Mouse (Mus musculus): ENCODE data around the gene Phf23.

Gene Phf23

GRCm38 (mm10) chr11:69990850-69991691, 4.5 kb upstream of the Phf23 start, which contains the start of gene Gabarap:
Gene Gabarap (plus strand): TSS chr11:69991143.
- peak; percentile 80; the same call in 1 of the 2 replicates for TF ChIP-seq GATA4 (IDR thresholded peaks at IDR 0.05; ENCODE audit: insufficient replicate concordance, low read length)

GRCm38 (mm10) chr11:69991711-69992110, 3.9 kb upstream of the Phf23 start:
- no peak for TF ChIP-seq GATA4 (IDR thresholded peaks at IDR 0.05; ENCODE audit: insufficient replicate concordance, low read length)

DNA sequence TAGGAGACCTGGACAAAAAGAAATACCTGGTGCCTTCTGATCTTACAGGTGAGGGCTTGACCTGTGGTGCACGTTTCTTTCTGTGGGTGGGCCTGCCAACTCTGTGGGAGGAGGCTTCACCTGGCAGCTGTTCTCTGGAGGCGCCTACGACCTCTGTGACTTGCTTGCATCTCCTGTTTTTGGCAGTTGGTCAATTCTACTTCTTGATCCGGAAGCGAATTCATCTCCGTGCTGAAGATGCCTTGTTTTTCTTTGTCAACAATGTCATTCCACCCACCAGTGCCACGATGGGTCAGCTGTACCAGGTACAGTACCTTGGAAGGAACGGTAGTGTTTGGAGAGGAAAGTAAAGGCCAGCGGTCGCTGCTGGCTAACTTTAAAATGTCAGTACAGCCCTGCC, 3.2 kb upstream of the Phf23 start:
- no peak for TF ChIP-seq GATA4 (IDR thresholded peaks at IDR 0.05; ENCODE audit: insufficient replicate concordance, low read length)

DNA sequence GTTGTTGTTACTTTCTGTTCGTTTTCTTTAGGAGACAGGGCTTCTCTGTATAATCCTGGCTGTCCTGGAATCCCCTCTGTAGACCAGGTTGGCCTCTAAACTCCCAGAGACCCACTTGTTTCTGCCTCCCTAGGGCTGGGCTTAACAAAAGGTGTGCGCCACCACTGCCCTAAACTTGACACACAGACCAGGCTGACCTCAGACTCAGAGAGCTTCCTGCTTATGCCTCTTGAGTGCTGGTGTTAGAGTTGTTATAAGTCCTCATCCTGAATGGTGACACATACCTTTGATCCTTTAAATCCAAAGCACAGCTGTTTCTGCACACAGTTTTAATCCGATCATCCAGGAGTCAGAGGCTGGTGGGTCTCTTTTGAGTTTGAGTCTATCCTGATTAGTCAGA, 2.6 kb upstream of the Phf23 start:
- TF ChIP-seq GATA4 (IDR thresholded peaks at IDR 0.05; ENCODE audit: insufficient replicate concordance, low read length), result no peak

DNA sequence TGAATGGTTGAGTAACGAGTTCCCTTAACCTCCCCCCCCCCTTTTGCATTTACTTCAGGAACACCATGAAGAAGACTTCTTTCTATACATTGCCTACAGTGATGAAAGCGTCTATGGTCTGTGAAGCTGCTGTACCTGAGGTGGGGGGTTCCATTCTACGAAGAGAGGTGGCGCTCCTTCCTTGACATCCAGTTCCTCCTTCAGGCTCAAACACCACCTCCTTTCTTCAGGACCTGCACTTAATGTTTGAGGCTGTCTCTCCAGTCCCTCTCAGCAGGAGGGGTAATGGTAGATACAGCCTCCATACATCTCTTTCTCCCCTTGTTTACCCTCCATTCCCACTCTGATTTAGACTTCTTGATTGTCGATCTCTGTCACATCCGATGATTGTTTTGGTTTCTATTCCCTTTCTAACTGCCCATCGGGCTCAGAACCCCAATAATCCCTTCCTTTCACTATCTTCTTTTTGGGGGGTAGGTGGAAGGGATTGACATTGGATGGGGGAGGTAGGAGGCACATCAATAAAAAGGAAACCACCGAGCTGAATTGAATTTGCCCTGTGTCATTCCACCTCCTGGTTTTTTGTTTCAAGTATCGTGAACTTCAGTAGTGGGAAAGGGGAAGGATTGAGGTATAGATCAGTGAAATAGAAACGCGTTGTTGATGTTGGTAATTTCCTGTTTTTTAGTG, 1.0 kb upstream of the Phf23 start:
- TF ChIP-seq GATA4 (IDR thresholded peaks at IDR 0.05; ENCODE audit: insufficient replicate concordance, low read length), result no peak

- no peak for TF ChIP-seq GATA4 (IDR thresholded peaks at IDR 0.05; ENCODE audit: insufficient replicate concordance, low read length)
Measured at GRCm38 (mm10) chr11:69996161-69997061, 834 bp downstream of the Phf23 start.

DNA sequence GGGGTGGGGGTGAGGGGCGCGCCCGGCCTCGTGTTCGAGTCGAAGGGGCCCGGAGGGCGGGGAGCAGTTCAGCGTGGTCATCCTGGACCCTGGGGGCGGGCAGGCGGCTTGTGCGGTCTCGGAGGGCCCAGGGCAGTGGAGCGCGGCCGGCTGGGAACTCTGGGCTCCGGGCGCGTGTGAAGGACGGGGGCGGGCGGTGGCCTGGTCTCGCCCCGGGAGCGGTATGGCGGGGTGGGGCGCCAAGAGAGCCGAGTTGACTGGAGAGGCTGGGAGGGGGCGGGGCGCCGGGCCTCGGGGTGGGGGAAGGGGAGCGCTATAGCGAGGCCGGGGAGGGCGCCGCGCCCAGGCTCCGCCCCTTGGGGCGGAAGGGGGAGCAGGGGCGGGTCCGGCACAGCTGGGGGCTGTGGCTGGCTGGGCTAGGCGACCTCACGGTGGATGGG, 1.5 kb downstream of the Phf23 start:
- TF ChIP-seq GATA4 (IDR thresholded peaks at IDR 0.05; ENCODE audit: insufficient replicate concordance, low read length), result no peak

- TF ChIP-seq GATA4 (IDR thresholded peaks at IDR 0.05; ENCODE audit: insufficient replicate concordance, low read length), result no peak
Measured at GRCm38 (mm10) chr11:69998567-69999491, 3.3 kb downstream of the Phf23 start.

GRCm38 (mm10) chr11:69999666-70000065, 4.1 kb downstream of the Phf23 start:
- no peak for TF ChIP-seq GATA4 (IDR thresholded peaks at IDR 0.05; ENCODE audit: insufficient replicate concordance, low read length)

GRCm38 (mm10) chr11:70000396-70000898, 4.9 kb downstream of the Phf23 start, which contains the start of gene Dvl2:
Gene Dvl2 (plus strand): TSS chr11:70000595.
- no peak for TF ChIP-seq GATA4 (IDR thresholded peaks at IDR 0.05; ENCODE audit: insufficient replicate concordance, low read length)

DNA sequence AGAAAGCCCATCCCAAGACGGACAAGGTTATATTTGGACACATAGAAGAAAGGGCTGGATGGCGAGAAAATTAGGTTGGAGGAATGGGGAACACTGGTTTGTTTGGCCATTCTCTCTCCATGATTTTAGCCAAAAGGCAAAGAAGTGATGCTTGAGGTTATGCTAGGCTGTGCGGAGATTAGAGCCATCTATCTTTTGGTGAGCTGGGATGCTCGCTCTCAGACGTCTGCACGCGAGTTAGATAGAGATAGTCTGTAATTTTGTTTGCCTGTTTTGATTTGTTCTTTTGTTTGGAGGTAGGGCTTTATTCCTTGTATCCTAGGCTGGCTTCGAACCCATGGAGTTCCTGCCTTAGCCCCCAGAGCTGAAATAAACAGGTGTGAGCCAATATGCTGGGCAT, 5.6 kb downstream of the Phf23 start:
- no peak for TF ChIP-seq GATA4 (IDR thresholded peaks at IDR 0.05; ENCODE audit: insufficient replicate concordance, low read length)

GRCm38 (mm10) chr11:70001865-70002264, 6.3 kb downstream of the Phf23 start:
- TF ChIP-seq GATA4 (IDR thresholded peaks at IDR 0.05; ENCODE audit: insufficient replicate concordance, low read length), result no peak

GRCm38 (mm10) chr11:70002471-70002870, 6.9 kb downstream of the Phf23 start:
- TF ChIP-seq GATA4 (IDR thresholded peaks at IDR 0.05; ENCODE audit: insufficient replicate concordance, low read length), result no peak

DNA sequence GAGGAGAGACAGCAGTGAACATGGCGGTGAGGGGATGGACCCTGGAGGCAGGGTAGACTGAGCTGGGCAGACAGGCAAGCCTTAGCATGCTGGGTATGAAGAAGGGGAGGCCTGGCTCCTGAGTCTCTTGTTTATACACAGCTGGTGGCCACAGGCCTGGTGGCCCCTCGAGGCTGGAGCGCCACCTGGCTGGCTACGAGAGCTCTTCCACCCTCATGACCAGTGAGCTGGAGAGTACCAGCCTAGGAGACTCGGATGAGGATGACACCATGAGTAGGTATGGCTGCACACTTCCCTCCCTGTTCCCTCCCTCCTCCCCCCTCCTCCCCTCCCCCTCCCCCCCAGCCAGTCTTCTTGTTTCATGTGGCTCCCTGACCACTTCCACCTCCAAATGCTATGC, 9.9 kb downstream of the Phf23 start:
- TF ChIP-seq GATA4 (IDR thresholded peaks at IDR 0.05; ENCODE audit: insufficient replicate concordance, low read length), result no peak

Measured in liver, adult (tissue).